Mouse (Mus musculus): ENCODE measurements around the gene Capn10.

The Capn10 gene

GRCm38 (mm10) chr1:92976141-92976566, 42.0 kb downstream of the Capn10 start:
- DNase-seq (ENCODE audit: low spot score): no peak

- no peak for DNase-seq (ENCODE audit: low spot score)
Measured at GRCm38 (mm10) chr1:92978645-92979044, 44.5 kb downstream of the Capn10 start.

DNA sequence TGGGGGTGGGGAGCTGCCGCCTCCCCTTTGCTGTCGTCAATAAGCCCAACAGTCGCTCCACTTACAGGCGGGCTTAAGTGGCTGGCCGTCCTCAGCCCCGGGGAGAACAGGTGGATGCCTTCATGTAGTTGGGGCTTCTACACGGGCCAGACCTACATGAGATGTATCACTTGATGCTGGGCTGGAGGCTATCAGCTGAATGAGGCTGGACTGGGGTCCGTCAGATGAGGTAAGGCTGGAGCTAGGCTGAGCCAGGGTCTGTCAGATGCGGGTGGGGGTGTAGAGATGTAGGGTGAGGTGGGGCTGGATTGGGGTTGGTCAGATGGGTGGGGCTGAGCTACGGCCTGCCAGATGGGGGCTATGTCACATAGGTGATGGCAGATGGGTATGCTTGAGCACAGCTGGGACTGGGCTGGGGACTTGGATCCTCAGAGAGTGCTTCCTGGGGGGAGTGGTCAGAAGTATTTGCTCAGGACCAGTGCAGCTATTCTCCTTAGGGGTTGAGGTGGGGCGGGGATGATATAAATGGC, 45.0 kb downstream of the Capn10 start:
- no peak for DNase-seq (ENCODE audit: low spot score)

DNA sequence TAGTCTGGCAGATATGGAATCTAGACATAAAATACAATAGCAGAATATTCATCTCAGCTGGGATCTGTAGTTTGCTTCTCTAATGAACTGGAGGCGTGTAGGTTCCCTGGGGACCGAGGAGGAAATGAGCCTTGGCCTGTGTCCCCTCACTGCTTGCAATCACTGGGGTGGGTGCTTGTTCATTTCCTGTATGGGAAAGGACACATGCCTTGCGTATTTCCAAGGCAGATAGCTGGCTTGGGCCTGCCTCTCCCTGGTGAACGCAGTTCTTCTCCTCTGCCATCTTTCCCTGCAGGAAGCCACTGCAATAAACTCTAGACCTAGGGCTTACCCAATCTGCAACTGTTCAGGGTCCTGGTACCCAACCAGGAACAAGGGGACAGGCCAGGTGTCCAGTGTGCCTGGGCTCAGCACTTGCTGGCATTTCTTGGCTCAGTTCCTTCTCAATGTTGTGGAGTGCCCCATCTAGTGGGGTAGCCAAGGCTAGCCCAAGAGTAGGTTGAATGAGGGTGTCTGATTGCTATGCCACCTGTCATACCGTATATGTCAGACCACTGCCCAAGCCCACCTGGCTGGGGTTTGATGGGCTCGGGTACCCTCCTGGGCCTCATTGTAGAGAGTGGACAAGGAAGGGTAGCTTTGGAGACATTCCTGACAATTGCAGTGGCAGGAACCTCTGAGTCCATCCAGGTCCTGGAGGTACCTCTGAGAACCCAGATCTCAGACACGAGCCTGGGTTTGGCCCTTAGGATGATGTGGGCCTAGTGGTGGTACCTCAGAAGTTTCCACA, 47.1 kb downstream of the Capn10 start:
- no peak for DNase-seq (ENCODE audit: low spot score)

GRCm38 (mm10) chr1:92982931-92983605, 48.9 kb downstream of the Capn10 start:
- no peak for DNase-seq (ENCODE audit: low spot score)

DNA sequence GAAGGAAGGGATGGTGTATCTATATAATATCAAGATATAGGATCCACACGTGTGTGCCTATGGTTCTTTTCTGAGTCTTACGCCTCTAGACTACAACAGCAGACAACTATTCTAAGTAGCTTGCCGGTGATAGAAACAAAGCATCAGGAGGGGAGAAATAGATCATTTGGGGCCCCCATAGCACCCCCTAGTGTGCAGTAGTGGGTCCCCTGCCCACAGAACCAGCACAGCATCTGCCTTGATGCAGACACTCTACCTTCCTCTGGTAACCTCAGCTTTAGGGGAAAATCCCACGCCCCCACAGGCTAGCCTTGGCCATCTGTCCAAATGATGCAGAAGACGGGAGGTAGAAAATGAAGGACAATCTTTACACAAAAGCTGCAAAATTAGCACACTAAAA, 50.8 kb downstream of the Capn10 start:
- no peak for DNase-seq (ENCODE audit: low spot score)

DNA sequence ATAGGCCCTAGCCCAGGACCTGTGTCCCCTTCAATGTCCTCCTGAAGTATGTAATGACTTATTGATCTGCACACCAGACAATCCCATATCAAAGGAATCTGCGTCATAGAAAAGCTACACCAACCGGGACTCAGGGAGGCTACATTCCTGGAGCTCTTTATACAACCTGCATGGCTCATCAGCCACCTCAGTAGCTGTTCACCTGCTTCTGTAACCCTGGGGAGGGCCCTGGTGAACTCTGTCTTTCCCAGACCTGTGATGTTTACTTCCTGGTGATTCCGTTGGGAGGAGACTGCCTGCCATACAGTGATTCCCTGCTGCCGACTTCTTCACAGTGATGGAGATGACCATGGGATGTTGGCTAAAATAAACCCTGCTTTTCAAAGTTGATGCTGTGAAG, 54.7 kb downstream of the Capn10 start:
- no peak for DNase-seq (ENCODE audit: low spot score)

DNA sequence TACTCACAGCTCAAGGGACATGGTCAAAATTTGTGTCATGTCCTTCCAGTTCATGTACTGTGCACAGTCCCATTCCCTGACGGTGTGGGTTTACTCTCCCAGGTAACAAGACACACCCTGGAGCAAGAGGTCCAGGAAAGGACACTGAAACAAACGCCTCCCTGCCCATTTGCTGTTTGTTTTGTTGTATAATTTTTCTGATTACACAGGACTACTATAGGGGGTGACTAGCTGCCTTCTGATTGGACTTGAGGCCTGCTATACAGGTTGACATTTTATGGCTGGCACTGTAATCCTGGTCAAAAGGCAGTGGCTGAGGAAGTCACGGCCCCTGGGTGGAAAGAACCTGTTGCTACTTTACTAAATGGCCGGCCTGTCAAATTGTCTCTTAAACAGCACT, 55.7 kb downstream of the Capn10 start:
- no peak for DNase-seq (ENCODE audit: low spot score)

- DNase-seq (ENCODE audit: low spot score): no peak
Measured at GRCm38 (mm10) chr1:92992214-92992855, 58.2 kb downstream of the Capn10 start.

DNA sequence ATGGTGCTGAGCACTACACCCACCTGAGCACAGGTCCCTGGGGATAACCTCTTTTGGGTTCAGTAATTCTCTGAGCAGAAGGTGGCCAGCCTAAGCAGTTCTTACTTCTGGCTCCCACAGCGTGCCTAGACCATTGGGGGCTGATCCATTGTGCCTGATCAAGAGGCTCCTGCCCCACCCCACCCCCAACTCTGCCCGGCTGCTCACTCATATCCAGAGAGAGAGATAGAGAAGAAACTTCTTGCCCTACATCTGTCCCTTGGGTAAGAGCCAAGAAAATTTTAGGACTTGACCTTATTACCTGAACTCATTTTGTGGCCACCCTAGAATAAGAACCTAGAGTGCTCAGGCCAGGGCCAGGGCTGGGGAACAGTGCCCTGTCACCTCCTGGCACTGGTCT, 58.7 kb downstream of the Capn10 start:
- DNase-seq (ENCODE audit: low spot score): no peak
